Mouse (Mus musculus) left cerebral cortex, adult 9 months (tissue): ENCODE measurements around the gene 9130213A22Rik.

Source experiments
- DNase-seq, 2 experiments: peaks; one replicate each; pipeline ENCODE4 v3.0.0; 2022; ENCODE audit warnings: low spot score in 2 of 2

Gene 9130213A22Rik

DNA sequence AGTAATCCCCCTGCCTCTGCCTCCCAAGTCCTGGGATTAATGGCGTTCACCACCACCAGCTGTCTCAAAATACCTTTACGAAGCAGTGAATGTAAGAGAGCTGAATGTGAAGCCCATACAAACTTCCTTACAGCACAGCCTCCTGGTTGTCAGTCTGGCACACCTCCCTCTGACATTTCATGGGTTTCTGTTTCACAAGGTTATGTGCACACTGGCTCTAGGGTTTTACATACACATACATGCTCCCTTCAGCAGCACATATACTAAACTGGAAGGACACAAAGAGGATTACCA lies 47.7 kb downstream of the 9130213A22Rik start:
- no peak for DNase-seq

DNA sequence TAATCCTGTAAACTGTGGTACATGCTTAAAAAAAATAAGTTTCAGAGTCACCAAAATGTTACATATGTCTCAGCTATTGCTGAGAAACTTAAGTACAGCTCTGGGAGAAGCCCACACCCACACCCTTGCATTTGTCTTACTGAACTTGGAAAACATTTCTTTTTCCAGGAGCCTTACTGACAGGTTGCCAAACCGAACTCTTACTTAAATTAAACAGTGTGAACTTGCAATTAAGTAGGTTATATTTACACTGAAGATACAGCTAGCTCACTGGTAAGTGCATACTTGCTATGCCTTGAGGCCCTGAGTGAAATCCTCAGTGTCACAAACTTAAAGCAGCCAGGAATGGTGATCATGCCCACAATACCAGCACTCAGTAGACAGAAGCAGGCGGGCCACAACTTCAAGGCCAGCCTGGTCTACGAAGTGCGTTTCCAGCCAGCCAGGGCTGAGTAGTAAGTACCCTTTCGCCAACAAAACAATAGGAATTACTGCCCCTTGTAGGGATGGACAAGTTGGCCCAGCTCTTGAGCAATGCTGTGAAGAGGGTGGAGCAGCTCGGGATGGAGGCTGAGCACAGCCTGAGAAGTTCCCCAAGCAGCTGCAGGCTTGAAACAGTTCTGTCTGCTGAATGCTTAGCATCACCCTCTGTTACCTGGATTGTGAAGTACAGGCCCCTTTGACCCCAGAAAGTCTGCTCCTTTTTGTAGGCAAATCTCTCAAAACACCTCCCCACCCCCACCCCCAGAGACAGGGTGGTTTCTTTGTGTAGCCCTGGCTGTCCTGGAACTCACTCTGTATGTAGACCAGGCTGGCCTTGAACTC lies 48.2 kb downstream of the 9130213A22Rik start:
- DNase-seq, result no peak

DNA sequence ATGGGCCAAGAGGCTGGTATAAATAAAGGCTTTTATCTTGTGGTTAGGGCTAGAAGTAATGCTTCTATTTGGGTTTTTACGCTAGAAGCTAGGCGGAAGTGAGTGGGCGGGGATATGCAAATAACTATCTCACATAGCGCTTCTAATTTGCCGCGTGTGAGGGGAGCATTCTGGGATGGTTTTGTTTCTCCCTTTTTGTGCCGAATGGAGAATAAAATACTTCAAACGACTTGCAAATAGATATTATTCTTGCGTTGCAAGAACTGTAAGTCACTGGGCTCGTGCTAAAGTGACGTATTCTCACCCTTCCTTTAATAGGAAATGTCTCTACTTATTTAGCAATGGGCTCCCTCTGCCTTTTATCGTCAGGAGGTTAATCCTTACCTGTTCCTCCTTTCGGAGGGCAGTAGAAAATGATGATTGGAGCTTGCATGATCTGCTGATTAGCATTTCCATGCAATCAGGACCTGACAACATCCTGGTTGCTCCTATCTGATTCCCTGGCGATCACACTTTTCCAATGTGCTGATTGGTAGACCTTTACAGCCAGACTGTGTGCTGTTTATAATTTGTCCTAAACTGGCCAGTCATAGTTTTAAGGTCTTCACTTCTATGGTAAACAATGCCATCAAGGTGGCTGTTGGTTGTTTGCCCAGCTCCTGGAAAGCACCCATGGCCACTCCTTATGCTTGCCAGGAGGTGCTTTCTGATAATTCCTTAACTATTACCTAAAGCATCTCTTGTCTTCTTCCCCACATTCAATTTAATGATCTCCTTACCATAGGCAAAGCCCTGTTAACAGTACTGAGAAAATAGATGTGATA lies 49.1 kb downstream of the 9130213A22Rik start:
- peak in 1 of 2 experiments; percentile 93 for DNase-seq

DNA sequence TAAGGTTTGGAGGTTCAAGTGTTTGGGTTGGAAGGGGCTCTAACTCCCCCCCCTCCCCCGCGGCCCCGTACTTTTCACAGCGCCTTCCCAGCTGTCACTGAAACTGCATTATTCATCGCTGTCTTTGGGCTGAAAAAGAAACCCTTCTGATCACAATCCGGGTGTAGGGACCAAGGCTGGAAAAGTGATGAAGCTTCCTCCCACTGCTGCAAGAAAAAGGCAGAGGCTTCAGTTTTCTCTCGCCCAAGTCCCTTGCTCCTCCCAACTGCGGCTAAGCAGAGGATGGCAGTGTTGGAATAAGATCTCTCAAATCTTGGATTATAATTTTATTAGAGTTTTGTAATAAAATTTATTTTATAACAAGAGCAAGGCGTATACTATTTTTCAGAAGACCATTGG lies 49.7 kb downstream of the 9130213A22Rik start:
- peak in 1 of 2 experiments; percentile 21 for DNase-seq

DNA sequence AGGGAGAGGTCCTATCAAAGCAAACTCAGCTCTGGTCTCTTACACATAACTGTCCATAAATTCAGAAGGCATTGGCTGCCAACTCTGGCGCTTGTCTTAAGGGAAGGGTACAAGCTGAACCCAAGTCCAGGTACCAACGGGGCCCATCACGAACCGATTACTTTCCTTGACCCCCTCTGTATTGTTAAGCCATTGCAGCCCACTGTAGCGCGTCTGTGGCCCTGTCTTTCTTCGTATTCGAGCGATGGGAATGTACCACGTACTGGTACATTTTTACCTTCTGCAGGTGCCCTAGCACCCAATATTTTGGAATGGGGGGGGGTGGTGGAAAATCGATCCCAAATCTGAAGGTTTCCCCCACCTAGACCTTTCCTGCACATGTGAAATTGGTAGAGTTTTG lies 50.2 kb downstream of the 9130213A22Rik start:
- DNase-seq, result no peak

DNA sequence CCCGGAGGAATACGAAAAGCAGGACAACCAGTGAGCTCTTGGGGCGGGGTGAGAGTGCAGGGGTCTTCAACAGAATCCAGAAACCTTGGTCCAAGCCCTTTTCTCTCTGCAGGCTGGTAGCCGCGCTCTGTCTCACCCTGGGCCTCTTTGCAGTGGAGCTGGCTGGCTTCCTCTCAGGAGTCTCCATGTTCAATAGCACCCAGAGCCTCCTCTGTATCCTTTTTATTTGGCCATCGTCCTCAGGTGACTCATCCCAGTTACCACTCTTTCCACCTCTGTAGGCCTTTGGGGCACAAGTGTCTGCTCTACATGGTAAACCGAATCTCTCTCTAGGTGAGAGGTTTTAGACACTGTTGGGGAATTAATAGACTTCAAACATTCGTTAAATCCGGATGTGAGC lies 51.1 kb downstream of the 9130213A22Rik start:
- DNase-seq, result no peak

DNA sequence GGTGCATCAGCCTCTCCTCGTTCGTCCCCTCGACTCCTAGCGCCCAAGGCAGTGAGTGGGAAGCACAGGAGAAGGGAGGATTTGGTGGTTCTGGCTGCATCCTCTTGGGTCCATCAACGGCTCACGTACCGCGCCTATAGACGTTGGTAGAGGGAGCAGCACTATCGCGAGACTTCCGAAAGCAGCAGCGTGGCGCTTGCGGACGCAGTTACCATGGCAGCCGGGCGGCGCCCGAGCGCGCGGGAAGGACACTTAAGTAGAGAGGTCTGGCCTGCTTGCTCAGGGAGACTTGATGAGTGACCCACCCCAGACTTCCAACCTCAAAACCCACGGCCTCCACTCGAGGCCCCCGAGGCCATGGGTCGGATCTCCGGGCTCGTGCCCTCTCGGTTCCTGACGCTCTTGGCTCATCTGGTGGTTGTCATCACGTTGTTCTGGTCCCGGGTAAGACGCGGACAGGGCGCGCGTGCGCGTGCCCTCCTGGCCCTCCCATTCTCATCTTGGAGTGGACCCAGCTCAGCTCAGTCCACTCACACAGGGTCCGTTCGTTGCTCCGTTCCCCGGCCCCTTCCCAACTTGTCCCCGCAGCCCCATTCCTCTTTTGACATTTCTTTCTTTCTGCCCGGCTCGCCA lies 51.7 kb downstream of the 9130213A22Rik start, which contains the start of gene Tmem107:
TSS of gene Tmem107 (plus strand) at position 217 of the 633 bp plus-strand sequence.
- DNase-seq, result peak; percentile 87 to 95

DNA sequence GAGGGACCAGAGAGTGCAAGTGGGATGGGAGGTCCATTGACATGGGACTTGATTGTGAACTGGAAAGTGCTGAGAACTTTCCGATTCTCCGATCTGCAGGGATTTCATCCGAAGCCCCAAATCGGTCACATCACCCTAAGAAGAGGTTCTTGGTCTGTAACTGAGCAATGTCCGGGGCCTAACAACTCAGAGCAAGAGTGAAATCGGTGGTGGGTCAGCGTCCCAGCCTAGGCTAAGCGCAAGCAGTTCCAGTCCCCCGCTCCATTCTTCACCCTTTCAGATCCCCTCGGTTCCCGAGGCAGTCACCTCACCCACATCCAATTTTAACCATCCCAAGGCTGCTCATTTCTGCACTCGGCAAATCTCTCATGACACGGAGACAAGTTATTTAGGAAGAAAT lies 52.3 kb downstream of the 9130213A22Rik start:
- DNase-seq, result no peak
